Mouse (Mus musculus): ENCODE measurements around the gene Dcaf10. TPM values are rescaled to one million over a fixed set of nuclear protein-coding genes. Genes with fewer than 3 reads are reported as not detected.
"Not testable (repeated sequence)": the region's sequence is repeated elsewhere in the genome, so short reads cannot be mapped to it uniquely, and the experiment has no call there.

Dcaf10 gene
- polyA plus RNA-seq, 1 experiment = 9.7 TPM

GRCm38 (mm10) chr4:45393658-45394057 lies 51.8 kb downstream of the Dcaf10 start:
- DNase-seq (ENCODE audit: low spot score) = no peak

GRCm38 (mm10) chr4:45396211-45396610 lies 54.3 kb downstream of the Dcaf10 start:
- not testable (repeated sequence) for DNase-seq (ENCODE audit: low spot score)

- not testable (repeated sequence) for DNase-seq (ENCODE audit: low spot score)
Measured at GRCm38 (mm10) chr4:45398315-45398714, 56.4 kb downstream of the Dcaf10 start.

- no peak for DNase-seq (ENCODE audit: low spot score)
Measured at GRCm38 (mm10) chr4:45399421-45400210, 57.7 kb downstream of the Dcaf10 start.

GRCm38 (mm10) chr4:45402281-45402680 lies 60.4 kb downstream of the Dcaf10 start:
- DNase-seq (ENCODE audit: low spot score) = no peak

GRCm38 (mm10) chr4:45402878-45403498 lies 61.1 kb downstream of the Dcaf10 start:
- no peak for DNase-seq (ENCODE audit: low spot score)

GRCm38 (mm10) chr4:45403499-45403878 lies 61.6 kb downstream of the Dcaf10 start:
- no peak for DNase-seq (ENCODE audit: low spot score)

- no peak for DNase-seq (ENCODE audit: low spot score)
Measured at GRCm38 (mm10) chr4:45404086-45404485, 62.2 kb downstream of the Dcaf10 start.

GRCm38 (mm10) chr4:45405315-45405714 lies 63.4 kb downstream of the Dcaf10 start:
- DNase-seq (ENCODE audit: low spot score) = no peak

- DNase-seq (ENCODE audit: low spot score) = no peak
Measured at GRCm38 (mm10) chr4:45406397-45406796, 64.5 kb downstream of the Dcaf10 start.

GRCm38 (mm10) chr4:45407001-45407702 lies 65.3 kb downstream of the Dcaf10 start:
- no peak for DNase-seq (ENCODE audit: low spot score)

GRCm38 (mm10) chr4:45407703-45408334 lies 65.9 kb downstream of the Dcaf10 start:
- DNase-seq (ENCODE audit: low spot score) = no peak

GRCm38 (mm10) chr4:45408427-45409132 lies 66.7 kb downstream of the Dcaf10 start, which contains the start of gene Slc25a51:
Gene Slc25a51 (minus strand): TSS chr4:45408766.
- DNase-seq (ENCODE audit: low spot score) = peak; percentile 85

- no peak for DNase-seq (ENCODE audit: low spot score)
Measured at GRCm38 (mm10) chr4:45409270-45409669, 67.4 kb downstream of the Dcaf10 start.

- no peak for DNase-seq (ENCODE audit: low spot score)
Measured at GRCm38 (mm10) chr4:45411181-45411790, 69.4 kb downstream of the Dcaf10 start.

GRCm38 (mm10) chr4:45412433-45413192 lies 70.7 kb downstream of the Dcaf10 start:
- DNase-seq (ENCODE audit: low spot score) = no peak

GRCm38 (mm10) chr4:45413674-45414338 lies 71.9 kb downstream of the Dcaf10 start:
- no peak for DNase-seq (ENCODE audit: low spot score)

- DNase-seq (ENCODE audit: low spot score) = no peak
Measured at GRCm38 (mm10) chr4:45416314-45416713, 74.4 kb downstream of the Dcaf10 start.

- DNase-seq (ENCODE audit: low spot score) = no peak
Measured at GRCm38 (mm10) chr4:45418229-45418950, 76.5 kb downstream of the Dcaf10 start.
